Mouse (Mus musculus) ES-E14 (cell line): ENCODE data around the gene Bbs4.
A peak's percentile ranks its signal among the peaks of the same experiment; 100 is the strongest.

Experiments
- CHD2 ChIP-seq: IDR thresholded peaks from 2 replicates; pipeline ENCODE4 v1.6.1; 2014; ENCODE audit warnings: mild to moderate bottlenecking, low read depth, low read length, inconsistent platforms
- MAFK ChIP-seq: IDR thresholded peaks from 2 replicates; pipeline ENCODE4 v1.6.1; 2014; ENCODE audit warnings: mild to moderate bottlenecking, low read depth, low read length, inconsistent platforms; ENCODE audit not compliant: insufficient read depth
- ZC3H11A ChIP-seq: IDR thresholded peaks from 2 replicates; pipeline ENCODE4 v1.6.1; 2012; ENCODE audit warnings: low read depth, mild to moderate bottlenecking, inconsistent platforms, low read length, borderline replicate concordance
- ZNF384 ChIP-seq: IDR thresholded peaks from 2 replicates; pipeline ENCODE4 v1.6.1; 2012; ENCODE audit warnings: low read depth, low read length, inconsistent platforms

DNA sequence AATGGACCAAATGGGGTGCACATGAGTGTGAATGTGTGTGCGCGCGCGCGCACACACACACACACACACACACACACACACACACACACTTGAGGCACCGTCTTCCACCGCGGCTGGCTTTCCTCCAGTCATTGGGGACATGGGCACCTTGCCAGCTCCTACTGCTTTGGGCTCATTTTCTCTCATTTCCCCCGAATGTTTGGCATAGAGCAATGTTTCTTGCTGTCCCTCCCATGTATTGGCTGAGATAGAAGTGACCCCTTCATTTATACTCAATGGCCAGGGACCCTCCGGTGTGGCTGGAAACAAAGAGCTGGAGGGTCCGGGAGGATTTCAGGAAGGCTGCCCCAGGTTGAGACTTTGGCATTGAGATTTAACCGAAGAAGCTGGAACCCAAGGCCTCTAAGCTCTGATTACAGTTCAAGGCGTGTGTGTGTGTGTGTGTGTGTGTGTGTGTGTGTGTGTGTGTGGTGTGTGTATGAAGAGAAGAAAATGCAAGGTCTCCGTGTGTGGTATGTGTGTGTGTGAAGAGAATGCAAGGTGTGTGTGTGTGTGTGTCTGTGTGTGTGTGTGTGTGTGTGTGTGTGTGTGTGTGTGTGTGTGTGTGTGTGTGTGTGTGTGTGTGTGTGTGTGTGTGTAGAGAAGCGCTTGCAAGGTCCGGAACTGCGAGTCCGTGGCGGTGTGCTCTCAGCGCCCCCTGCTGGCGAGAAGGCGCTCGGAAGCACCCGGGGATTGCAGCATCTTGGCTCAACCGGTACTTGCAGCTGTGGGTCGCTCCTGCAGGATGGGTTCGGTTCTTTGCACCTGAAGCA, 71.2 kb downstream of the Bbs4 start:
- TF ChIP-seq ZNF384 (no peak), CHD2 (no peak), ZC3H11A (0 out of 2 replicates have a peak, but pooled peaks have one; percentile 34), MAFK (no peak)
